Mouse (Mus musculus) ovary, postnatal 10 days (tissue): ENCODE results near the gene 2410141K09Rik.
"Not testable (repeated sequence)": the region's sequence is repeated elsewhere in the genome, so short reads cannot be mapped to it uniquely, and the experiment has no call there.

Experiments
- DNase-seq: peaks from one replicate; pipeline ENCODE4 v3.0.0; 2022; ENCODE audit warnings: low spot score

The 2410141K09Rik gene

DNA sequence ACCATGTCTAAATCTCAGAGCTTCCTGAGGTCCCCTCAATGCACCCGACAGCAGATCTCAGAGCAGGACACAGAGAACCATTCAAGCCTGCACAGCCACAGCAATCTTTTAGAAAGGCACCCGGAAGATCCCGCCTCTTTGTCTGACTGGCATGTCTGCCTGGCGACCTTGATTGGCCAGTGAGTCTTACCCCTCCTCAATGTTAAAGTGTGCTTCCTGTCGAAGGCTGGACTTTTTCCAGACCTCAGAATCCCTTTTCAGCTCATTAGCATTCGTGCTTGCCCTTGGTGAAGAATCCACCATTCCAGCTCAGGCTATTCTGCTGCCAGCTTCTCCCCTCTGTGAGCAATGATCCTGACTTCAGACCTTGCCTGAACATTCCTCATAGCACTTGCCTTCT is at the start of gene 2410141K09Rik:
2410141K09Rik (minus strand) TSS at position 101 of the 400 bp plus-strand sequence.
- DNase-seq, result not testable (repeated sequence)

DNA sequence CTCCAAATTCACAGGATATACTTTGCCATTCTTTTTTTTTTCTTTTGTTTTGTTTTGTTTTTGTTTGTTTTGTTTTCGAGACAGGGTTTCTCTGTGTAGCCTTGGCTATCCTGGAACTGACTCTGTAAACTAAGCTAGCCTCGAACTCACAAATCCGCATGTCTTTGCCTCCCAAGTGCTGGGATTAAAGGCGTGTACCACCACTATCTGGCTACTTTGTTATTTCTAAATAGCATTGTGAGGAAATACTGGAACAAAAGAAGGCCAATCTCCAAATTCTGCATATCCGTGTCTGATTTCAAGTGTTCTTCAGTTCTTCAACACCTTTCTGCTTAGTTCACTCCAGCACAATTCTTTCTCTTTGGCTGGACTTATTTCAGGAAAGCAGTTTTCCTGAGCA is 14.1 kb downstream of the 2410141K09Rik start:
- DNase-seq, result not testable (repeated sequence)

DNA sequence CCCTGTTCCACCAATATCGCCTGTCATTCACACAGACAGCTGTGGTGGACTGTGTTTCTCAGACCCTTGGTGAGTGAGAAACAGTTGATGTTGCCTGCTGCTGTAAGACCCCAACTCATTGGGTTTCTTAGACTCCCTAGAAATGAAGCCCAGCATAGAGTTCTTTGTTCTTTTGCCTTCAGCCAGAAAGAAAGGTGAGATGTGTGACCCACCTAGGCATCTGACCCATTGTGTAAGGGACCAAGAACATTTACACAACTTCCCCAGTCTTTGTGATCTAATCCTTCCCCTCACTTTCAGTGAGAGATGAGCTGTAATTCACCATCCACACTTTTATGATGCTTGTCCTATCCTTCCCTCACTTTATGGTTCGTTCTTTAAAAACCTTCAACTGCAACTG is 26.0 kb downstream of the 2410141K09Rik start:
- DNase-seq, result not testable (repeated sequence)
